Mouse (Mus musculus) liver, adult (tissue): Measurements from ENCODE around the gene Yod1.

ENCODE experiments used
- GATA4 ChIP-seq: IDR thresholded peaks from 2 replicates; pipeline ENCODE4 v1.6.1; 2014; ENCODE audit warnings: mild to moderate bottlenecking, low read length; ENCODE audit not compliant: insufficient replicate concordance

The Yod1 gene

DNA sequence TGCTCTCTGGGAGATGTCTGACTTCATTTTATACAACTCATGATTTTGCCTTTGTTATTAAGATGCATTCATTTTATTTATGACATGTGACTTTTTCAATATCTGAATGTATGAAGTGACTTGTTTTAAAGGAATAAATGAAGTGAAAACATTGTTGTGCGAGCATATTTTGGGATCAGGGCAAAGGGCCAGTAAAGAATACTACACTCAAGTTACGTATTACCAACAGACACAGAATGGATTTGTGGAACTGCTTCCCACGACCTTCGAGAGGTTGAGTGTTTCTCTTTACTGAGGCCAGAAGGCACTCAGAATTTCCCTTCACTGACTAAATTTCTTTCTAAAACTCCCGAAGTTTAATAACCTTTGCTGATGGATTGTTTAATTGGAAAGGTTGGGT is 7.1 kb downstream of the Yod1 start:
- TF ChIP-seq GATA4: no peak

DNA sequence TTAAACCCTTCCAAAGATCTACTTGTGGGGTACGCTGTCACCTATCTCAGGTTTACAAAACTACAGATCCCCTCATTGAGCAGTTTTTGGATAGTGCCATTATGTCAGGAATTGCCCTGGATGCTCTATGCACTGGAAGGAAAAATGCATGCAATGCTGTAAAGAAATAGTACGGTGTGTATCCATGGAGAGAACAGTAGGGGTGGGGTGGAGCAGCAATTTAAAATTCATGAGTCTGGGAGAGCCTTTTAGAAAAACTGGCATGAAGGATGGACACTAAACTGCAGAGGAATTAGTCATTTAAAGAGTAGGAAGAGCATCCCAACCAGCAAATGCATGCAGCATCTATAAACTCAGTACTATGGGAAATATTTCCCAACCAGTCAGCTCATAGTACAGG is 9.3 kb downstream of the Yod1 start:
- TF ChIP-seq GATA4: no peak

DNA sequence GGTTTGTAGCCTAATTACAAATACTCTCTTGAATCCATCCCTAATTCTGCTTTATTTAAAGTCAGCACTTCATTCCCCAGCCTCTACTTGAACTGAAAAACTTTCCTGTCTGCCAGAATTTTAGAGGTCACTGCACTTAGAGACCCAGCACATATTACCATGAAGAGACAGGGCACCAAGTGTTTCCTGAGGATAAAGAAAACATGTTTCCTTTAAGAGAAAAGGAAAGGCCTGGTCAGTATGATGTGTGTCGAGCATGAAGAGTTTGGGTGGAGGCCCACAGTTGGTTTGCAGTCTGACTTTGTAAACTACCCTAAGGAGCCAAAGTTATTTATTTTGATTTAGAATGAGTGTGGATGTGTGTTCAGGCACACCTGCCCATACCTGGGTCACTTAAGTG is 10.9 kb downstream of the Yod1 start:
- TF ChIP-seq GATA4: no peak

DNA sequence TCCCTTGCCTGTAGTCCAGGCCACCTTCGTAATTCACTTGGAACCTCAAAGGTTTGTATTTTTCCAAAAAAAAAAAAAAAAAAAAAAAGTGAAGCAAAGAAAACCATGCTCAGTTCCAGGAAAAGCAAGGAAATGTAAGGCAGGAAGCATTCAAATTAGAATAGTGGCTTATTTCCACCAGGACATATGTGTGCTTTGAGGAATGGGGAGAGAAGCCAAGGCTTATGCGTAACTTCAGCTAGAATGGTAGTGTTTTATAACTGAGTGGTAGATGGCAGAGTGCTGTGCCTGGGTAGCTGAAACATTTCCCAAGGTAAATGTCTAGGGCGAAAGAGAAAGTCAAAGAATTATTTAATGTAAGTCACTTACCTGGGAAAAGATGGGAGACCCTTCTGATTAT is 11.6 kb downstream of the Yod1 start:
- no peak for TF ChIP-seq GATA4

DNA sequence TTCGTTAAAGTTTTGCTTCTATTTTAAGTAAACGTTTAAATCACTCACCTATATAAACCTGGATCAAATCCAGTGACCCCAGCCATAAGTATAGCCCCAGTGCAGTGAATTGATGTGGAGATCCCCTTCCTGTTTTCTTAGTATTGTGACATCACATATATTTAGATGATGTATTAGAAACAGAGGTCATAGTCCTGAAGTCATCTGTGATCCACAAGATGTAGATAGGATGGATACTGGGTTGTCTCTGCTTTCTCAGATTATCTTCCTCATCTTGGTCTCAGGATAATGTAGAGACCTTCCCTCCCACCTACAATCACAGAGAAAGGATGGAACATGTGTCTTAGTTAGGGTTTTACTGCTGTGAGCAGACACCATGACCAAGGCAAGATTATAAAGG is 12.0 kb downstream of the Yod1 start, which contains the start of gene Pfkfb2:
Pfkfb2 (minus strand) TSS at position 101 of the 400 bp plus-strand sequence.
- no peak for TF ChIP-seq GATA4

DNA sequence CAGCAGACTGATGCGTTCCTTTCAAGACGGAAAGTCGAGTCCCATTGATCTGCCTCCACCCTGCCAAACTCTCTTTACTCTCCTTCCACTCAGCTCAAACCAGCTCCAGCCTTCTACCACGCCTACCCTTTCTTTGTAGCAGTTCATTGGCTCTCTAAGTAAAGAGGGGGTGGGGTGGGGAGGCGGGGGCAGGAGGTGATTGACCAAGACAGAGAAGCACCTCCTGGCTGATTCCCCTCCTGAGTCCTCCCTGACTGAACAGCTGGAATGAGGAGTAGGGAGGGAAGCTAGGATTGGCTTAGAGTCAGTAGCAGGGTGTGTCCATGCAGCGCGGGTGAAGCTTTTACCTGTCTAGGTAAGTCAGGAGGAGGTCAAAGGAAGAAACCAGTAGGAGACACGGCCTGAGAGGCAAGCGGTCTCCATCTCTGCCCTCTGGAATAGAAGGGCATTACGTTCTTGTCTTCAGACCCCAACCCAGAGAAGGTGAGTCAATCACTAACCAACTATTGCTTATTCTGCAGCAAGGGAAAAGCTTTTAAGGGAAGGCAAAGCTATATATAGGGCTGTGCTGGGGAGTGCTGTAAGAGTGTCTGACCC is 14.7 kb downstream of the Yod1 start, which contains the start of gene AA986860:
AA986860 (plus strand) TSS at position 236 of the 597 bp plus-strand sequence.
- no peak for TF ChIP-seq GATA4

DNA sequence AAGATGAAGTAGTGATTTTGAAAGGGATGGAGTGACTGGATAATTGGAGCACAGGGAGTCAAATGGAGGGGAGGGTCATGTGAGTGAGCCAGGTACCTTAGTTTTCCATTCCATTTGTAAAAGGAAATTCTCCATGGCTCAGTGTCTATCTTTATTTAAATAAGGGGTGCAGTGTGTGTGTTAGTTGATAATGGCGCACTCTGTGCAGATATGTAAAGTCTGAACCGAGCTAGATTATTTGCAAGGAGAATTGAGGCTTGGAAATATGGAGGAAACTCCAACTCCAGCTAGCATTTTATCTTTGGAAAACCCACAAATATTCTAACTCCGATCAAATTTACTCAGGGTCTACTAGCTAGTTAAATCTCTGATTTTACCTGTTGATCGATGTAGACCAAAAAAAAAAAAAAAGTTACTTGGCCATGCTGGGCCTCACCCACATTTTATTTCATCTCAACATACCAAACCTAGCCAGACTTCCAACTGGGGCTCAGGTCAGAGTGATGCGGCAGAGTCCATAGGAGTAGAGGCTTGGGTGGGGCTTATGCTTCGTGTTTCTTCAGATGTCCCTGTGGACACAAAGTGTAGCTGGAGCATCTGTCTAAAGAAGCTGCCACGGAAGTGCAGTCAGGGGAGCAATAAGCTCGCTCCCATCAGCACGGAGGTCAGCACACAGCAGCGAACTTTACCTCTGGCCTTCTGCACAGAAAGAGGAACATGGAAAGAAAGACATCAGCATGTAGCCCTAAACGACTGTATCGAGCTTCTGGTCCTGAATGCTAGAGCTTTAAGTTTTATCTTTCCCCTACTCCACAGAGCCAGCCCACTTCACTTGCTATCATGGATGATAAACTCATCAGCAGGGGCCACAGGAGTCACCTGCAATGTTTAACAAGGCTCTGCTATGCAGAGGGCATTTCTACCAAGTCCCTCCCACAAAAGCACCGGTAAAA is 15.9 kb downstream of the Yod1 start:
- TF ChIP-seq GATA4: no peak

DNA sequence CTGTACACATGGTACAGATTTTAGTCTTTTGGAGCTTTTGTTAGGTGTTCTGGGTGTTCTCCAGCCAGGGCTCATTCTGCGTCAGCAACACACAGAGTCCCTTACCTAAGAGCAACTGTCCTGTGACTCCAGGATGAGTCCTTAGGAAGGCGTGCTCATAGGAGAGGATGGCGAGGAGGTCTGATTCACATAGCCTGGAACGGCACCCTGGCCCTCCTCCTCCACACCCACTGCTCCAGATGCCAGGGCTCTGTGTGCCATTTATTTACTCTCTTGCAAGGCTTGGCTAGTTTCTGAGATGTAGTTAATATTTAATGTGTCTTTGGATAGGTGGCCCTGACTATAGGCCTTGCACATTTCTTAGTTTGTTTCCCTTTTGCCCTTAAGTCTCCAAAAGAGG is 16.5 kb downstream of the Yod1 start:
- TF ChIP-seq GATA4: no peak

DNA sequence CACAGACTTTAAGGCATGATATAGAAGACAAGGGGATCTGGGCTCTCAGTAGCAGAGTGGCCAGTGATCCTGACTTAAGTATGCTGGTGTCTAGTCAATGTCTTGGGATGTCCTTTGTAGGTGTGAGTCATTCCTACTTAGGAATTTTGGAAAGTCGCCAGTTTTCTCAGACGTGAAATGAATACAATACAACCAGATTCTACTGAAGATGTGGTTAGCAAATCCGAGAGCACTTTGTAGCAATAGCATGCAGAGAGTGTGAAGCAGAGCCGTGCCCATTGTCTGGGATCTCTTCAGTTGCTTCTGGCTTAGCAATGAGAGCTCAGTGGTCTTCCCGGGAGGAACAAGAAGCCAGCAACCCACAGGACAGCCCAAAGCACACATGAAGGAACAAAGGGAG is 17.3 kb downstream of the Yod1 start:
- TF ChIP-seq GATA4: no peak

DNA sequence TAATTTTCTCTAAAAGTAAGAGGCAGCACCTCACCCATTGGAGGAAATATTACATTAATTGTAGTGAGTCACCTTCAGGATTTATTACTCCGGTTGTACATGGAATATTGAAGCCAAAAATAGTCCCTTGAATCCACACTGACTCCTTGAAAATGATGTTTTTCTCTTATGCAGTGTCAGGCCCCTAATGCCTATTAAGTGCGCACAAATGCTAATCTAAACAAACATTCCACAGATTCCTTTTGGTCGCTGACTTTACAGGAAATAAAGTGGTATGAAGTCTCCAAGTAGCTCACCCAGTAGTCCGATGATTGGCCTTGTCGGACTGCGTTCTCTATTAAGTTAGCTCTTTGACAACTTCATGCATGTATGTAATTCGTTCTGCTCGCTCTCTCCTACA is 17.7 kb downstream of the Yod1 start:
- TF ChIP-seq GATA4: no peak

DNA sequence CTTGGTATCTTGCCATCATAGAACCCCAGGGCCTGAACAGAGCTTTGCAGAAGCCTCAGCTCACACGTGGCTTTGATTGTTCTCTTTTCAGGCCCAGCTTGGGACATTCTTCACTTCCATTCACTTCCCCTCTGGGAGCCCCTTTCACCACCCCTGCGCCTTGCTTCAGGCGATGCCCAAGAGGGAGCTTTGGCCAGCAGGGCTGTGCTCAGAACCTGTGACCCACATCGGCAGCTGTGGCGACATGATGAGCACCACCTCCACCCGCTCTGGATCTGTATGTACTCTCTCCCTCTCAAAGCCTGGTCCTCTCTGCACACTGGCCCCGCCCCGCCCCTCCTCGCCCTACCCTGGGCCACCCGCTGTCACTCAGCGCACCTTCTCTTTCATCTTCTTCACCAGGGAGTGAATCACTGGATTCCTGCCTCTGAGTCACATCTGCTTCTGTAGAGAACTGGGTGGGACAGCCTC is 20.3 kb downstream of the Yod1 start:
- TF ChIP-seq GATA4: no peak

DNA sequence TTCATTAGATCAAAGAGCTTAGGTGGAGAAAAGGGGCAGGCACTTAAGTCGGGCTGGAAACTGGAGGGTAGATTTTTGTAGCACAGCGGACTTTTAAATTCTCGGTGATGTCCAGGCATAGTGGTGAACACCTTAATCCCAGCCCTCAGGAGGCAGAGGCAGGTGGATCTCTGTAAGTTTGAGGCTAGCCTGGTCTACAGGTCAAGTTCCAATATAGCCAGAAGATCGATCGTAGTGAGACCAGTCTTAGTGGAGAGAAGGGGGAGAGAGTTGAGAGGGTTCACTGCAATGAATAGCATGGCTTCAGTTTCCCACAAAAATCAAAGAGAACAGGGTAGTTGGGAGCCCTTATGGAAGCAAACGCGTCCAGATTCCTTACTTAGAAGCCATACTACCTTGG is 20.8 kb downstream of the Yod1 start:
- TF ChIP-seq GATA4: no peak

DNA sequence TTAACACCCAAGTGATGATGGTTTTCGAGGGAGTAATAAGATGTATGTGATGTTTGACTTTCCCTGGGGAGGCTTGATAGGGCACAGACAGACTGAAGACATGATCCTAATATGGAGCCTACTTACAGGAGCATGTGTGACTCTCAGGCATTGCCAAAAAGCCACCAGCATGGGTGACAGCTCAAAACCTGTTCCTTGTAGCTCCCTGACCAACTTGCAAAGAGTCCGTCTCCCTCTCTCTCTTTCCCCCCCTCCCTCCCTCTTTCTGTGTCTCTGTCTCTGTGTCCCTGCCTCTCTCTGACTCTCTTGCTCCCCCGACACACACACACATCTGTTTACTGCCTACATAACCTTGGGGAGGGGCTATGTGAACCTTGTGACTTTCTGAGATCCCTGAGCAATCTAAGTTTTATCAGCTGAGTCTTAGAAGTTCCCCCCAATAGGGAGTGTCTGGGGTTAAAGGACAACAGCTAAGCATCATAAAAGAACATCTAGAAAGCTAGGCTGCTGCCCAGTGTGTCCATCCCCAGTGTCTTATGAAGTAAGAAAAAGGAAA is 21.5 kb downstream of the Yod1 start:
- TF ChIP-seq GATA4: no peak

DNA sequence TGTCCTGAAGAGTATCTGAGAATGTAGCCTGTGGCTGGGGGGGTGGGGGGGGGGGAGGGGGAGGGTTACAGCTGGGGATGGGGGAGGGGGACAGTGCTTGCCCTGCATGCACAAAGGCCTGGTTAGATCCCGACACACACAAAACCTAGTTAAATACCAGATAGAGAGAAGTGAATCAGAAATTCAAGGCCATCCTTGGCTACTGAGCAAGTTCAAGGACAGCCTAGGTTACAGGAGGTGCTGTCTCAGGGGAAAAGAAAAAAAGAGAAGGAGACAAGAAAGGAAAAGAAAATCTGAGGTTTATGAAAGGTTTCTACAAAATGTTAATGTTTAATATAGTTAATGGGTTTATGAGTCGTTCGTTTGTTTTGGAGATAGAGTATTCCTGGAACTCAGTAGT is 22.5 kb downstream of the Yod1 start:
- TF ChIP-seq GATA4: no peak

DNA sequence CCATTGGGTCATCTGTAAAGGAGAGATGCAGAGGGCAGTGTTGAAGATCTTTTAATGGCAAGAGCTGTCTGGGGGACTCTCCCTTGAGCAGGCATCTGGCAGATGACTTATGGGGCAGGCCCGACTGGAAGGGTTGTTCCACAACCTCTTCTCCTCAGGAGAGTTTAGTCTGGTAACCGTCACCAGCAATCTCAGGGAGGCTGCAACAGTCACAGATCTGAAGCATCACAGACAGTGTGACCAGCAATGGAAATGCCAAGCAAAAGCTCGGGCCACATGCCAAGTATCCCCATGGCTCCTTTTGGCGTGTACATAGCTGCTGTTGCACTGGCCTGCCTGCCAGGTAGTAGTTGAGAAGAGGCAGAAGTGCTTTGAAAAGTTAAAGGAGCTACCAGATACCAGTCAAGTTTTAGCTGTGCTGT is 23.1 kb downstream of the Yod1 start:
- TF ChIP-seq GATA4: no peak

DNA sequence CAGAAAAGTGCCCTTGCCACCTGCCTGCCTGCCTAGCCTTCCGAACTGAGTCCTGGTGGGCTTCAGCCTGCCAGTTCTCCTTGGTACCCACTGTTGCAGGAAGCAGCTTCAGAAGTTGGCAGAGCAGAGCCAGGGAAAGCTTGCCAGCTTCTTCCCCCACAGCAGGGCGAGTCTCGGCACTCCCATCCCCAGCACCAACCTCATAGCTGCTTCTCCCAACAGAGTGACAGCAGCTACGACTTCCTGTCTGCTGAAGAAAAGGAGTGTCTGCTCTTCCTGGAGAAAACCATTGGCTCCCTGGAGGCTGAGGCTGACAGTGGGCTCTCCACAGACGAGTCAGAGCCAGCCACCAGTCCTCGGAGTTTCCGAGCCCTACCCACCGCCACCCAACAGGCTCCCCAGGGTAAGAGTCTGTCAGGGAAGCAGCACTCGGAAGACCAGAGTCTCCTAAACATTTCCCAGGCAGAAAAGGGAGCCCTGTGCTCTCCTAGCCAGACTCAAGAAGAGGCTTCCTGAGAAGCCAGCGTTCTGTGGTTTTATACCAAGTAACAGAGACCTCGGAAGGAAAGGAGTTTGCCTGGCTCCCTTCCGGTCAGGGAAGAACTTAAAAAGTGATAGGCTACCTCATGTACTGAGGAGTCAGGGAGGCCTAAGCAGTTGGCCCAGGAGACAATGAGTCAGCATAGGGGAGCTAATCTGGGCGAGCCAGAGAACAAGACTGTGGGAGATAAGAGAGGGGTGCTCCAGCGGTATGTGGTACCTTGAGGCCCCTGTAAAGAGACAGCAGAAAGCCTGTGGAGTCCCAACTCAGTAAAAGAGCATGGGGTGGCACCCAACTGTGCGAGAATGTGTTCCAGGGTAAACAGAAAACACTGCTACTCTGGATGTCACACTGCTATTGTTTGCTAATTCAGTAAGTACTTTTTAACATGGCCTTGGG is 23.9 kb downstream of the Yod1 start:
- no peak for TF ChIP-seq GATA4
